Mouse (Mus musculus) ES-CJ7 (cell line): ENCODE measurements at regions not wholly inside any gene's neighbourhood (a gene's known extent, or its start where the extent isn't known, plus 50 kb on each side); places are given as distances from the start of the nearest gene placed in this dataset.

Experiments used
- DNase-seq: peaks from one replicate; pipeline ENCODE4 v3.0.0; 2011; ENCODE audit warnings: low read depth, low spot score

GRCm38 (mm10) chr5:91826636-91827035 lies 136.2 kb downstream of the Rchy1 start:
- no peak for DNase-seq

- no peak for DNase-seq
Measured at GRCm38 (mm10) chr5:91822844-91823576, 139.9 kb downstream of the Rchy1 start.

- DNase-seq = no peak
Measured at GRCm38 (mm10) chr5:91818800-91819199, 144.1 kb downstream of the Rchy1 start.

- DNase-seq = no peak
Measured at GRCm38 (mm10) chr5:91818195-91818594, 144.7 kb downstream of the Rchy1 start.

- no peak for DNase-seq
Measured at GRCm38 (mm10) chr5:91816376-91816950, 146.4 kb downstream of the Rchy1 start.

GRCm38 (mm10) chr5:91814956-91815355 lies 147.9 kb downstream of the Rchy1 start:
- no peak for DNase-seq

- DNase-seq = no peak
Measured at GRCm38 (mm10) chr5:91814417-91814762, 148.5 kb downstream of the Rchy1 start.

- DNase-seq = no peak
Measured at GRCm38 (mm10) chr5:91813547-91814416, 149.1 kb downstream of the Rchy1 start.

GRCm38 (mm10) chr5:91807070-91808065 lies 155.5 kb downstream of the Rchy1 start:
- DNase-seq = no peak

- DNase-seq = no peak
Measured at GRCm38 (mm10) chr5:91801297-91801980, 161.4 kb downstream of the Rchy1 start.

GRCm38 (mm10) chr5:91797362-91797761 lies 165.5 kb downstream of the Rchy1 start:
- no peak for DNase-seq

GRCm38 (mm10) chr5:91792732-91793131 lies 170.1 kb downstream of the Rchy1 start:
- no peak for DNase-seq

GRCm38 (mm10) chr5:91790412-91790811 lies 172.5 kb downstream of the Rchy1 start:
- no peak for DNase-seq

- DNase-seq = peak; percentile 14
Measured at GRCm38 (mm10) chr5:91783966-91784365, 178.9 kb downstream of the Rchy1 start.

- DNase-seq = no peak
Measured at GRCm38 (mm10) chr5:91776971-91777370, 185.9 kb downstream of the Rchy1 start.

- DNase-seq = no peak
Measured at GRCm38 (mm10) chr5:91774065-91774464, 188.8 kb downstream of the Rchy1 start.

- DNase-seq = no peak
Measured at GRCm38 (mm10) chr5:91767886-91768285, 195.0 kb downstream of the Rchy1 start.

- no peak for DNase-seq
Measured at GRCm38 (mm10) chr5:91767060-91767459, 195.8 kb downstream of the Rchy1 start.

GRCm38 (mm10) chr5:91764621-91765020 lies 198.2 kb downstream of the Rchy1 start:
- DNase-seq = no peak

- no peak for DNase-seq
Measured at GRCm38 (mm10) chr5:91762589-91762988, 200.3 kb downstream of the Rchy1 start.

- no peak for DNase-seq
Measured at GRCm38 (mm10) chr5:91755958-91756357, 206.9 kb downstream of the Rchy1 start.
